Mouse (Mus musculus): ENCODE measurements at regions not wholly inside any gene's neighbourhood (a gene's known extent, or its start where the extent isn't known, plus 50 kb on each side); places are given as distances from the start of the nearest gene placed in this dataset.

GRCm38 (mm10) chr6:135524886-135525285, 162.5 kb downstream of the Emp1 start:
- no peak for DNase-seq (ENCODE audit: low spot score)

- no peak for DNase-seq (ENCODE audit: low spot score)
Measured at GRCm38 (mm10) chr6:135525841-135526327, 163.5 kb downstream of the Emp1 start.

- DNase-seq (ENCODE audit: low spot score): no peak
Measured at GRCm38 (mm10) chr6:135526460-135527160, 164.3 kb downstream of the Emp1 start.

- DNase-seq (ENCODE audit: low spot score): no peak
Measured at GRCm38 (mm10) chr6:135527879-135528278, 165.5 kb downstream of the Emp1 start.

- DNase-seq (ENCODE audit: low spot score): no peak
Measured at GRCm38 (mm10) chr6:135539791-135540646, 177.7 kb downstream of the Emp1 start.

- no peak for DNase-seq (ENCODE audit: low spot score)
Measured at GRCm38 (mm10) chr6:135541566-135541965, 179.2 kb downstream of the Emp1 start.

- no peak for DNase-seq (ENCODE audit: low spot score)
Measured at GRCm38 (mm10) chr6:135542356-135542755, 180.0 kb downstream of the Emp1 start.

GRCm38 (mm10) chr6:135543390-135543789, 181.0 kb downstream of the Emp1 start:
- no peak for DNase-seq (ENCODE audit: low spot score)

- DNase-seq (ENCODE audit: low spot score): no peak
Measured at GRCm38 (mm10) chr6:135543863-135544262, 181.5 kb downstream of the Emp1 start.

- no peak for DNase-seq (ENCODE audit: low spot score)
Measured at GRCm38 (mm10) chr6:135550368-135550950, 188.1 kb downstream of the Emp1 start.

GRCm38 (mm10) chr6:135552396-135552795, 190.1 kb downstream of the Emp1 start:
- DNase-seq (ENCODE audit: low spot score): no peak

- peak; percentile 80 for DNase-seq (ENCODE audit: low spot score)
Measured at GRCm38 (mm10) chr6:135559501-135559907, 197.2 kb downstream of the Emp1 start.

GRCm38 (mm10) chr6:135562267-135562666, 199.9 kb downstream of the Emp1 start:
- no peak for DNase-seq (ENCODE audit: low spot score)

GRCm38 (mm10) chr6:135563766-135564165, 201.4 kb downstream of the Emp1 start:
- no peak for DNase-seq (ENCODE audit: low spot score)

GRCm38 (mm10) chr6:135569086-135569485, 206.7 kb downstream of the Emp1 start:
- DNase-seq (ENCODE audit: low spot score): no peak

GRCm38 (mm10) chr6:135575294-135575693, 212.9 kb downstream of the Emp1 start:
- DNase-seq (ENCODE audit: low spot score): no peak

- no peak for DNase-seq (ENCODE audit: low spot score)
Measured at GRCm38 (mm10) chr6:135578728-135579127, 216.4 kb downstream of the Emp1 start.

GRCm38 (mm10) chr6:135582567-135582966, 220.2 kb downstream of the Emp1 start:
- DNase-seq (ENCODE audit: low spot score): peak; percentile 15

- no peak for DNase-seq (ENCODE audit: low spot score)
Measured at GRCm38 (mm10) chr6:135584782-135585181, 222.4 kb downstream of the Emp1 start.

- no peak for DNase-seq (ENCODE audit: low spot score)
Measured at GRCm38 (mm10) chr6:135590084-135590483, 227.7 kb downstream of the Emp1 start.

GRCm38 (mm10) chr6:135591085-135591484, 228.7 kb downstream of the Emp1 start:
- no peak for DNase-seq (ENCODE audit: low spot score)

GRCm38 (mm10) chr6:135596358-135596757, 234.0 kb downstream of the Emp1 start:
- no peak for DNase-seq (ENCODE audit: low spot score)

Data from MN1 (cell line).